Mouse (Mus musculus): Measurements from ENCODE around the gene Camk2g. TPM values are rescaled to one million over a fixed set of nuclear protein-coding genes. Genes with fewer than 3 reads are reported as not detected.

Gene Camk2g
- total and polyA plus RNA-seq, 3 experiments = 15.7 to 33.1 (median 18.5) TPM

GRCm38 (mm10) chr14:20702741-20703381, 91.0 kb downstream of the Camk2g start, which contains the start of gene Chchd1 (continued):
- no peak for TF ChIP-seq ETS1 (conservative IDR thresholded peaks at IDR 0.05; ENCODE audit: low read depth, low read length)
- peak; percentile 77 for TF ChIP-seq MAX (IDR thresholded peaks at IDR 0.05; ENCODE audit: low read length)
- TF ChIP-seq ELF1 (IDR thresholded peaks at IDR 0.05; ENCODE audit: low read depth, low read length) = peak; percentile 88
- no peak for TF ChIP-seq RAD21 (IDR thresholded peaks at IDR 0.05; ENCODE audit: low read depth, low read length)
- TF ChIP-seq BHLHE40 (IDR thresholded peaks at IDR 0.05; ENCODE audit: low read depth, low read length) = peak; percentile 48
- TF ChIP-seq TCF12 (IDR thresholded peaks at IDR 0.05; ENCODE audit: low read depth, low read length) = peak; percentile 98
- peak; percentile 78; the same call in 1 of the 2 replicates for TF ChIP-seq CHD1 (IDR thresholded peaks at IDR 0.05; ENCODE audit: low read depth, low read length)
- no peak for TF ChIP-seq ZC3H11A (IDR thresholded peaks at IDR 0.05; ENCODE audit: low read depth, low read length)
- no peak for TF ChIP-seq JUND (conservative IDR thresholded peaks at IDR 0.05; ENCODE audit: low read depth, low read length)
- no peak for TF ChIP-seq CTCF (conservative IDR thresholded peaks at IDR 0.05 in 1 of 2, IDR thresholded peaks at IDR 0.05 in 1 of 2; ENCODE audit: low read depth in 2 of 2, low read length in 2 of 2)
- TF ChIP-seq POLR2A (IDR thresholded peaks at IDR 0.05; ENCODE audit: low read depth, low read length) = peak; percentile 94
- no peak for TF ChIP-seq ZKSCAN1 (IDR thresholded peaks at IDR 0.05; ENCODE audit: borderline replicate concordance, low read depth, low read length)
- TF ChIP-seq SMC3 (IDR thresholded peaks at IDR 0.05; ENCODE audit: low read depth, low read length) = no peak

GRCm38 (mm10) chr14:20702096-20702740, 91.7 kb downstream of the Camk2g start:
- no peak for TF ChIP-seq BHLHE40 (IDR thresholded peaks at IDR 0.05; ENCODE audit: low read depth, low read length)
- no peak for TF ChIP-seq ZKSCAN1 (IDR thresholded peaks at IDR 0.05; ENCODE audit: borderline replicate concordance, low read depth, low read length)
- TF ChIP-seq MAX (IDR thresholded peaks at IDR 0.05; ENCODE audit: low read length) = no peak
- no peak for TF ChIP-seq SMC3 (IDR thresholded peaks at IDR 0.05; ENCODE audit: low read depth, low read length)
- TF ChIP-seq NRF1 (IDR thresholded peaks at IDR 0.05; ENCODE audit: low read depth, low read length) = no peak
- TF ChIP-seq RAD21 (IDR thresholded peaks at IDR 0.05; ENCODE audit: low read depth, low read length) = no peak
- TF ChIP-seq TCF12 (IDR thresholded peaks at IDR 0.05; ENCODE audit: low read depth, low read length) = no peak
- no peak for TF ChIP-seq MXI1 (IDR thresholded peaks at IDR 0.05; ENCODE audit: low read depth, low read length)
- no peak for TF ChIP-seq KAT2A (IDR thresholded peaks at IDR 0.05; ENCODE audit: insufficient replicate concordance, low read length)
- TF ChIP-seq IRF4 (IDR thresholded peaks at IDR 0.05; ENCODE audit: low read depth, low read length) = no peak
- TF ChIP-seq ELF1 (IDR thresholded peaks at IDR 0.05; ENCODE audit: low read depth, low read length) = no peak
- TF ChIP-seq MAFK (IDR thresholded peaks at IDR 0.05; ENCODE audit: insufficient replicate concordance, low read length) = no peak
- TF ChIP-seq JUND (conservative IDR thresholded peaks at IDR 0.05; ENCODE audit: low read depth, low read length) = no peak
- TF ChIP-seq JUN (IDR thresholded peaks at IDR 0.05; ENCODE audit: insufficient read depth, low read depth, low read length) = no peak
- no peak for TF ChIP-seq ETS1 (conservative IDR thresholded peaks at IDR 0.05; ENCODE audit: low read depth, low read length)
- no peak for TF ChIP-seq GABPA (IDR thresholded peaks at IDR 0.05; ENCODE audit: insufficient replicate concordance, low read depth, low read length)
- dilution Hi-C loops (cut with MboI; ENCODE audit: extremely low pct_ligation_motif_present, extremely low pct_unique_long_range_greater_than_20kb, low sequenced_read_pairs) (no loop called here), in situ Hi-C loops (cut with MboI; ENCODE audit: low pct_ligation_motif_present, low pct_unique_long_range_greater_than_20kb, low sequenced_read_pairs) (no loop called here)
- H3K27me3 ChIP-seq (replicated peaks) = no peaks in the 10 kb centered on the region
- H3K9ac ChIP-seq (ENCODE audit: insufficient read depth, low read depth) = peak overlapping the region; percentile 90
- peaks cover 3 to 51% of the 10 kb centered on the region in 2 experiments; a peak in 3 of 4 replicates for H3K4me1 ChIP-seq (ENCODE audit: control insufficient read depth in 1 of 2, insufficient read depth in 2 of 2)
- H3K9me3 ChIP-seq (replicated peaks; ENCODE audit: low read length) = no peaks in the 10 kb centered on the region
- H3K36me3 ChIP-seq (replicated peaks in 1 of 2; ENCODE audit: control insufficient read depth in 1 of 2, insufficient read depth in 1 of 2, low read length in 1 of 2) = peaks cover 9 to 44% of the 10 kb centered on the region in 2 experiments
- H3K4me3 ChIP-seq (replicated peaks in 1 of 3; ENCODE audit: low read depth in 2 of 3, low read length in 2 of 3, poor library complexity in 1 of 3) = peak overlapping the region; percentile 79 to 96 (median 94)
- peak overlapping the region; percentile 96 for H3K4me2 ChIP-seq (ENCODE audit: insufficient read depth, low read depth, poor library complexity, severe bottlenecking)
- peaks cover 67% of the 10 kb centered on the region for H3K79me2 ChIP-seq (replicated peaks; ENCODE audit: control insufficient read depth, extremely low read depth, insufficient read depth, poor library complexity, severe bottlenecking)
- DNase-seq (ENCODE audit: extremely low read depth) = peak; percentile 20
- H3K27ac ChIP-seq (ENCODE audit: insufficient read depth, low read depth) = peak overlapping the region; percentile 70
